Mouse (Mus musculus) adrenal gland, postnatal 36 days (tissue): ENCODE measurements around the gene 1700012B07Rik. TPM values are rescaled to one million over a fixed set of nuclear protein-coding genes. Genes with fewer than 3 reads are reported as not detected.

Experiments
- DNase-seq, 2 experiments: peaks; one replicate each; pipeline ENCODE4 v3.0.0; 2021; ENCODE audit warnings: mixed read lengths in 1 of 2
- total RNA-seq, 2 experiments: library from RNA; stranded (reverse); gene quantifications; 2 replicates each; pipeline ENCODE4 v1.2.3; 2021

1700012B07Rik gene
- total RNA-seq, 2 experiments from 2014 or later = not detected

DNA sequence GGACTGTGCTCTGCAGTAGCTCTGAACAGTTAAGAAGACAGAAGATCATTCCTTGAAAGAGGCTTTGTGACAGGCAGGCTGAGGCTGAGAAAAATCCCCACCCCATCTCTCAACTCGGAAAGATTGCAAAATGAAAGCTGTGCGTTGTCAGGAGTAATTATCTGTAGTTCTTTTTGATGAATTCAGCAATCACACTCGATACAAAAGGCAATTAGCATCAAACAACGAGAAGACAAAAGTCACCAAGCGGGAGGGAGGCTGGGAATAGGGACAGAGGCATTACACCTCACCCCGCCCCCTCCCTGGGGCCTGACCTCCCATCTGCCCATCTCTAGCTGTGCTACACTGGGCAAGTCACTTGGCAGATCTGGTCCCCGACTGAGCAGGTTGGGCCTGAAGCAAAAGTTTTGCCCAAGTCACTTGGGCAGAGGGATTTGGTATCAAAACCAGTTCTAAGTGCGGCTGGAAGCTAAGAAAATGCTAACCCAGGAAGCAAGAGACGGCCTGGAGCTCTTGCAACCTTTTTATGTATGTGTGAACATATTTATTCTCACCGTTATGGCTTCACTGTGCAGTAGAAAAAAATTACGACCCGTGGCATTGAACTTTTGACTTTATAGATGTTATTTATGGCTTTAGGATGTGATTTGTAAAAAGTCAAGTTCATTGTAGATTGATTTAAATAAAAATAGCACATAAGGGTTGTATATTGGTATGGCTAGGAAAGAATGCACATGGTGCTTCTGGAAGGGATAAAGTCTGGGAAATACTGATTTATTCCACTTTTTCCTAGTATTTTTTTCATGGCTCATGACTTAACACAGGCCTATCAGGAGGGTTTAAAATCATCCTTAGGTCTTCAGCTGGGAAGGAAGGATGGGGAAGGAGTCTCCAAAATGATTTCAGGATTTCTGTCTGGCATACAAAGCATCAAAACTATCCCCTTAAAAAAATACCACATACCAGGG is 75.9 kb downstream of the 1700012B07Rik start:
- no peak for DNase-seq

DNA sequence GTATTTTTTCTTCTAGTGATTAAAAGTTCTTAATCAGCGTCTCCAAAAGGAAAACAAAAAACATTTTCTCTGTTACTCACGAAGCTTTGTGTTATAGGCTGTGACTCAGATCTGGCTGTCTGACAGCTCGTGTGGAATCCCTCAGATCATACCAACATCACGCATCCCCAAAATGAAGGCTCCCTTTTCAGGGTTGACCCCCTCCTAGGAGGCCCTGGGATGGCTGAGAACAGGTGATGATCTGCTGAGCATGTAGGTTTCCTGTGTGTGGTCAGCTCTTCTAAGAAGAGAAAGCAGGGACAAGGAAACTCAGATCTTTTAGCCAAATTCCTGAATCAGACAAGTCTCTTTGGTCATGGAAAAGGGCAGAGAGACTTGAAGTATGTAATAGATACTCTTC is 82.6 kb downstream of the 1700012B07Rik start:
- no peak for DNase-seq

DNA sequence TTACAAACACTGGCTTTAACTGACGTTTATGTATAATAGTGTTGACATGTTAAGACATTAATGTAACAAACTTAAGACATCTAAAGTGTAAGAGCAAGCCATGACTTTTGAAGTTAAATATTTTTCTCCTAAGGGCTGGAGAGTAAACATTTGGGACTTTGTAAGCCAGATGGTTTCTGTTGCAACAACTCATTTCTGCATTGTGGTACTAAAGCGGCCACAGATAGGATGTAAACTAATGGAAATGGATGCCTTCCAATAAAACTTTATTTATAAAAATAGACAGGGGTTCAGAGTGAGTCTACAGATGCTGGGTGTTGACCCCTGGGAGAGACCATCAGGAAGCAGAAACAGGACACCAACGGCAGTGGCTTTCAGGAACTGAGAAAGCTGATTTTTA is 89.9 kb downstream of the 1700012B07Rik start:
- no peak for DNase-seq

Other genes with a start within 250 kb of the 1700012B07Rik start
- 10 to 100 TPM; 26.8 to 56.0 TPM for gene Wipi1, start 216.1 kb downstream of the 1700012B07Rik start, total RNA-seq
- gene Prkar1a, start 178.6 kb downstream of the 1700012B07Rik start, total RNA-seq = 100 to 1,000 TPM; 421 to 431 TPM
- gene Fam20a, start 105.8 kb downstream of the 1700012B07Rik start, total RNA-seq = 1 to 10 TPM; 2.2 to 4.1 TPM
- 1 to 10 TPM; 6.9 to 8.2 TPM for gene Abca8b, start 167.8 kb upstream of the 1700012B07Rik start, total RNA-seq